Mouse (Mus musculus): Measurements from ENCODE around the gene Xpo6. TPM values are rescaled to one million over a fixed set of nuclear protein-coding genes. Genes with fewer than 3 reads are reported as not detected.

Xpo6 gene
- polyA plus RNA-seq, 1 experiment from 2014 or later: 51.5 TPM

- Histone ChIP-seq H3K27ac (replicated peaks) (no peak overlapping the region), H3K9me3 (replicated peaks) (no peaks in the 10 kb centered on the region), H3K4me3 (replicated peaks) (no peak overlapping the region), H3K4me2 (replicated peaks) (no peak overlapping the region), H3K9ac (no peak overlapping the region), H3K4me1 (no peaks in the 10 kb centered on the region), H3K27me3 (0 out of 2 replicates have a peak, but pooled peaks cover 5% of the 10 kb centered on the region), H3K36me3 (no peaks in the 10 kb centered on the region)
- ATAC-seq (ENCODE audit: insufficient number of reproducible peaks, low FRiP score, low TSS enrichment, low read depth): no peak
- WGBS: 44% methylated on average over 6 of the region's 6 CpGs
Measured at GRCm38 (mm10) chr7:126051910-126052309, 148.4 kb downstream of the Xpo6 start.

Other genes with a start within 250 kb of the Xpo6 start
- gene Gsg1l, start 118.1 kb downstream of the Xpo6 start, polyA plus RNA-seq (2015; fragmentation: Nextera tagmentation; extraction: Ambion mirVana): 2.6 and 2.7 TPM in 2 replicates
- 36.0 and 40.1 TPM in 2 replicates for gene Sbk1, start 72.1 kb upstream of the Xpo6 start, polyA plus RNA-seq (2015; fragmentation: Nextera tagmentation; extraction: Ambion mirVana)
- gene Lat, start 169.1 kb upstream of the Xpo6 start, polyA plus RNA-seq (2015; fragmentation: Nextera tagmentation; extraction: Ambion mirVana): 3.7 and 4.3 TPM in 2 replicates
- 59.7 and 62.0 TPM in 2 replicates for gene Spns1, start 176.9 kb upstream of the Xpo6 start, polyA plus RNA-seq (2015; fragmentation: Nextera tagmentation; extraction: Ambion mirVana)
- gene Nfatc2ip, start 196.2 kb upstream of the Xpo6 start, polyA plus RNA-seq (2015; fragmentation: Nextera tagmentation; extraction: Ambion mirVana): 2.2 and 3.2 TPM in 2 replicates
- gene Cd19, start 214.4 kb upstream of the Xpo6 start, polyA plus RNA-seq (2015; fragmentation: Nextera tagmentation; extraction: Ambion mirVana): 0.07 TPM in 1 of 2 replicates, not detected in the other
- gene Rabep2, start 228.3 kb upstream of the Xpo6 start, polyA plus RNA-seq (2015; fragmentation: Nextera tagmentation; extraction: Ambion mirVana): 36.2 and 38.1 TPM in 2 replicates